Mouse (Mus musculus) embryo, embryonic 11.5 days (tissue): ENCODE results near the gene Copa.
A peak's percentile ranks its signal among the peaks of the same experiment; 100 is the strongest.

Experiments used
- DNase-seq: peaks from one replicate; pipeline ENCODE4 v3.0.0-alpha.2; 2012; ENCODE audit warnings: low read depth, low spot score

The Copa gene

GRCm38 (mm10) chr1:172082899-172083445 is 643 bp downstream of the Copa start:
- DNase-seq, result no peak

- DNase-seq, result no peak
These were observed 11.2 kb downstream of the Copa start for GRCm38 (mm10) chr1:172093522-172093921.

- no peak for DNase-seq
These were observed 12.0 kb downstream of the Copa start for GRCm38 (mm10) chr1:172094295-172094694.

GRCm38 (mm10) chr1:172095202-172095601 is 12.9 kb downstream of the Copa start:
- DNase-seq, result no peak

GRCm38 (mm10) chr1:172099325-172100033 is 17.1 kb downstream of the Copa start:
- no peak for DNase-seq

GRCm38 (mm10) chr1:172103619-172104018 is 21.3 kb downstream of the Copa start:
- no peak for DNase-seq

GRCm38 (mm10) chr1:172105101-172105500 is 22.8 kb downstream of the Copa start:
- no peak for DNase-seq

- no peak for DNase-seq
These were observed 25.6 kb downstream of the Copa start for GRCm38 (mm10) chr1:172107777-172108477.

- DNase-seq, result no peak
These were observed 34.6 kb downstream of the Copa start for GRCm38 (mm10) chr1:172116948-172117347.

- DNase-seq, result no peak
These were observed 36.8 kb downstream of the Copa start for GRCm38 (mm10) chr1:172119100-172119499.

- DNase-seq, result peak; percentile 40
These were observed 37.4 kb downstream of the Copa start for GRCm38 (mm10) chr1:172119720-172120119.

- no peak for DNase-seq
These were observed 40.3 kb downstream of the Copa start for GRCm38 (mm10) chr1:172122671-172123070.

GRCm38 (mm10) chr1:172124572-172124971 is 42.2 kb downstream of the Copa start:
- DNase-seq, result no peak

GRCm38 (mm10) chr1:172126376-172127347 is 44.3 kb downstream of the Copa start, which contains the start of gene Pex19:
Gene Pex19, plus strand, starts transcription at chr1:172126755.
- peak; percentile 81 for DNase-seq

GRCm38 (mm10) chr1:172127487-172127886 is 45.2 kb downstream of the Copa start:
- DNase-seq, result no peak

GRCm38 (mm10) chr1:172128563-172128962 is 46.2 kb downstream of the Copa start:
- DNase-seq, result no peak

GRCm38 (mm10) chr1:172129108-172129507 is 46.8 kb downstream of the Copa start:
- no peak for DNase-seq

GRCm38 (mm10) chr1:172129780-172130179 is 47.5 kb downstream of the Copa start:
- DNase-seq, result no peak

GRCm38 (mm10) chr1:172132319-172132718 is 50.0 kb downstream of the Copa start:
- DNase-seq, result no peak

GRCm38 (mm10) chr1:172133535-172133934 is 51.2 kb downstream of the Copa start:
- no peak for DNase-seq

GRCm38 (mm10) chr1:172134072-172134471 is 51.7 kb downstream of the Copa start:
- no peak for DNase-seq

- no peak for DNase-seq
These were observed 57.8 kb downstream of the Copa start for GRCm38 (mm10) chr1:172140160-172140559.
